Mouse (Mus musculus): Measurements from ENCODE around the gene Plin3. TPM values are rescaled to one million over a fixed set of nuclear protein-coding genes. Genes with fewer than 3 reads are reported as not detected.
A peak's percentile ranks its signal among the peaks of the same experiment; 100 is the strongest.

Plin3 gene
- total and polyA plus RNA-seq, 3 experiments = 6.6 to 13.1 TPM; not detected in 1

DNA sequence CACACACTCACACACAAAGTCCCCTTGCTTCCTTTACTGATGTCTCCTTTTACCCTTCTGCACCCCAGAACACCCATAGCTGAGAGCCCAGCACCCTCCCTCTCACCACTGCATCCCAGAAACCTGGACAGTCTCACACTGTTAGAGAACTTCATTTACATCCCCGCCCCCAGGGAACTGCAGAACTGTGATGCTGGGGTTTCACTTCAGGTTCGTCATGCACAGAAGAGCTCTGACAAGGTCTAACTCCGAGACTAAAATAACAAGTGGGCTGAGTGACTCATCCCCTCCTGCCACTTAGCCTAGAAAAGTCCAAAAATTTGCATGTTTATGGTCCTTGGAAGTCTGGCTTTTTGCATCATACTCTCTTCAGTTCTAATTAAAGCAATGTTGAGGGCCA lies 26.4 kb downstream of the Plin3 start:
- TF ChIP-seq ZKSCAN1 (IDR thresholded peaks at IDR 0.05; ENCODE audit: low read depth, low read length) (no peak), USF2 (IDR thresholded peaks at IDR 0.05; ENCODE audit: borderline replicate concordance in 1 of 2, insufficient read depth in 1 of 2, low read depth in 1 of 2, low read length in 2 of 2) (no peak), GABPA (IDR thresholded peaks at IDR 0.05; ENCODE audit: low read depth, low read length) (no peak), NELFE (IDR thresholded peaks at IDR 0.05; ENCODE audit: low read depth, low read length) (no peak), USF1 (IDR thresholded peaks at IDR 0.05; ENCODE audit: low read depth, low read length) (no peak), KAT2A (conservative IDR thresholded peaks at IDR 0.05; ENCODE audit: low read depth, low read length) (no peak), RCOR1 (IDR thresholded peaks at IDR 0.05; ENCODE audit: low read depth, low read length) (no peak)
- Histone ChIP-seq H3K4me1 (ENCODE audit: control insufficient read depth in 1 of 2, insufficient read depth in 2 of 2, low read length in 2 of 2) (peaks cover 0 to 14% of the 10 kb centered on the region in 2 experiments; a peak in 2 of 4 replicates), H3K36me3 (ENCODE audit: control insufficient read depth in 1 of 2, insufficient read depth in 2 of 2, low read length in 2 of 2) (peaks cover 0 to 7% of the 10 kb centered on the region in 2 experiments; a peak in 2 of 4 replicates), H3K27ac (ENCODE audit: control insufficient read depth, low read depth, low read length) (no peak overlapping the region; the same call in 1 of the 2 replicates), H3K9ac (ENCODE audit: control insufficient read depth, low read depth, low read length, poor library complexity, severe bottlenecking) (no peak overlapping the region), H3K79me2 (ENCODE audit: control insufficient read depth, insufficient read depth, low read length, poor library complexity) (peaks cover 7% of the 10 kb centered on the region), H3K9me3 (replicated peaks; ENCODE audit: insufficient read depth, low read length) (no peaks in the 10 kb centered on the region), H3K4me3 (ENCODE audit: control insufficient read depth in 1 of 2, insufficient read depth in 1 of 2, low read depth in 2 of 2, low read length in 2 of 2) (no peak overlapping the region), H3K27me3 (ENCODE audit: control insufficient read depth in 1 of 2, insufficient read depth in 2 of 2, low read length in 2 of 2) (no peaks in the 10 kb centered on the region)
- DNase-seq (ENCODE audit: low read depth, low spot score) = no peak

DNA sequence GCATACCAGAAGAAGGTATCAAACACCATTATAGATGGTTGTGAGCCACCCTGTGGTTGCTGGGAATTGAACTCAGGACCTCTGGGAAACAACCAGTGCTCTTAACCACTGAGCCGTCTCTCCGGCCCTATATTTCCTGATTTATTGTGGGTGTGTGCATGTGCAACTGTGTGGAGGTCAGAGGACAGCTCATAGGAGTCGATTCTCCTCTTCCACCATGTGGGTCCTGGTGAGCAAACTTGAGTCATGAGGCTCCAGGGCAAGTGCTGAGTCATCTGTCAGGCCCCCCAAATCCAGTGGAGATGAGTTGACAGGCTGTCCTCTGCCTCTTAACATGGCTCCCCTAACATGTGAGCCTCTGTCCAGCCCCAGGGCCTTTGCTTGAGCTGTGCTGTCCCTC lies 26.8 kb downstream of the Plin3 start:
- Histone ChIP-seq H3K27me3 (ENCODE audit: control insufficient read depth in 1 of 2, insufficient read depth in 2 of 2, low read length in 2 of 2) (no peaks in the 10 kb centered on the region), H3K9ac (ENCODE audit: control insufficient read depth, low read depth, low read length, poor library complexity, severe bottlenecking) (no peak overlapping the region), H3K27ac (ENCODE audit: control insufficient read depth, low read depth, low read length) (no peak overlapping the region; the same call in 1 of the 2 replicates), H3K4me3 (ENCODE audit: control insufficient read depth in 1 of 2, insufficient read depth in 1 of 2, low read depth in 2 of 2, low read length in 2 of 2) (no peak overlapping the region), H3K36me3 (ENCODE audit: control insufficient read depth in 1 of 2, insufficient read depth in 2 of 2, low read length in 2 of 2) (peaks cover 0 to 7% of the 10 kb centered on the region in 2 experiments; a peak in 2 of 4 replicates), H3K79me2 (ENCODE audit: control insufficient read depth, insufficient read depth, low read length, poor library complexity) (peaks cover 11% of the 10 kb centered on the region), H3K9me3 (replicated peaks; ENCODE audit: insufficient read depth, low read length) (no peaks in the 10 kb centered on the region), H3K4me1 (ENCODE audit: control insufficient read depth in 1 of 2, insufficient read depth in 2 of 2, low read length in 2 of 2) (peaks cover 0 to 18% of the 10 kb centered on the region in 2 experiments; a peak in 2 of 4 replicates)
- DNase-seq (ENCODE audit: low read depth, low spot score) = peak; percentile 50
- TF ChIP-seq TCF12 (IDR thresholded peaks at IDR 0.05; ENCODE audit: low read depth, low read length) (no peak), POLR2A (IDR thresholded peaks at IDR 0.05; ENCODE audit: control insufficient read depth in 1 of 2, insufficient read depth in 1 of 2, low read depth in 1 of 2, low read length in 2 of 2, poor library complexity in 1 of 2) (0 out of 4 replicates have a peak, but pooled peaks of 1 of the 2 experiments have one; percentile 25)

DNA sequence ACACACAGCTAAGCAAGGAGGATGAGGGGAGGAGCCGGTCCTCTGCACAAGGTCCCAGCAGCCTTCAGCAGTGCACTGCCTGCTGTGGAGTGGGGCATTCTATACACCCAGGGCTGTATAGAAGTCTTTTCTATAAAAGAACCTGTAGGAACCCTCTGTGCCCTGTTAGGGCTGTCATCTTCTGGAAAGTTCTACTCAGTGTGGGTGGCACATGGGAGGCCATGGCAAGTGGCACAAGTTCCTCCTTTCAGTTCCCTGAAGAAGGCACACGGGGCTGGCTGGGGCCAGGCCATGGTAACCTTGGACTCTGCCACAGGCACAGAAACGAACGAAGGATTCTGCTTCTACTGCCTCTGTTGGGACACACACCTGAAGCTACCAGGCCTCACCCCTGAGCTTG lies 27.7 kb downstream of the Plin3 start:
- no peak overlapping the region for H3K27ac ChIP-seq (ENCODE audit: control insufficient read depth, low read depth, low read length)
- H3K4me3 ChIP-seq (ENCODE audit: control insufficient read depth in 1 of 2, insufficient read depth in 1 of 2, low read depth in 2 of 2, low read length in 2 of 2) = no peak overlapping the region
- peaks cover 0 to 13% of the 10 kb centered on the region in 2 experiments; a peak in 3 of 4 replicates for H3K36me3 ChIP-seq (ENCODE audit: control insufficient read depth in 1 of 2, insufficient read depth in 2 of 2, low read length in 2 of 2)
- peaks cover 19% of the 10 kb centered on the region for H3K79me2 ChIP-seq (ENCODE audit: control insufficient read depth, insufficient read depth, low read length, poor library complexity)
- H3K9me3 ChIP-seq (replicated peaks; ENCODE audit: insufficient read depth, low read length) = no peaks in the 10 kb centered on the region
- no peaks in the 10 kb centered on the region for H3K27me3 ChIP-seq (ENCODE audit: control insufficient read depth in 1 of 2, insufficient read depth in 2 of 2, low read length in 2 of 2)
- no peak for DNase-seq (ENCODE audit: low read depth, low spot score)
- H3K9ac ChIP-seq (ENCODE audit: control insufficient read depth, low read depth, low read length, poor library complexity, severe bottlenecking) = no peak overlapping the region
- TF ChIP-seq NRF1 (IDR thresholded peaks at IDR 0.05; ENCODE audit: insufficient read depth, low read depth, low read length, poor library complexity, severe bottlenecking) (no peak), POLR2AphosphoS2 (IDR thresholded peaks at IDR 0.05; ENCODE audit: low read length) (0 out of 2 replicates have a peak, but pooled peaks have one; percentile 33)
- peaks cover 0 to 25% of the 10 kb centered on the region in 2 experiments; a peak in 2 of 4 replicates for H3K4me1 ChIP-seq (ENCODE audit: control insufficient read depth in 1 of 2, insufficient read depth in 2 of 2, low read length in 2 of 2)

All from MEL (cell line).